Mouse (Mus musculus): ENCODE data around the gene Pskh1. TPM values are rescaled to one million over a fixed set of nuclear protein-coding genes. Genes with fewer than 3 reads are reported as not detected.

Pskh1 gene
- polyA plus RNA-seq, 1 experiment from 2014 or later = 30.4 TPM

- H3K4me1 ChIP-seq (ENCODE audit: control insufficient read depth, insufficient read depth, low read length) = 0 out of 2 replicates have a peak, but pooled peaks cover 2% of the 10 kb centered on the region
- no peak for ATAC-seq (ENCODE audit: insufficient read depth, low FRiP score)
- no peaks in the 10 kb centered on the region for H3K36me3 ChIP-seq (ENCODE audit: control insufficient read depth, insufficient read depth, low read length)
- no peak overlapping the region for H3K4me3 ChIP-seq (replicated peaks; ENCODE audit: low read length)
- no peaks in the 10 kb centered on the region for H3K27me3 ChIP-seq (ENCODE audit: control insufficient read depth, insufficient read depth, low read length)
- H3K4me2 ChIP-seq (ENCODE audit: low read depth, low read length) = no peak overlapping the region
- no peak overlapping the region for H3K27ac ChIP-seq (ENCODE audit: low read length)
- WGBS = 96% methylated on average over 3 of the region's 3 CpGs
- no peak overlapping the region for H3K9ac ChIP-seq (ENCODE audit: low read length)
- no peaks in the 10 kb centered on the region for H3K9me3 ChIP-seq (replicated peaks; ENCODE audit: control insufficient read depth, low read length)
These were observed 31.0 kb downstream of the Pskh1 start for GRCm38 (mm10) chr8:105931271-105931670.

- 87% methylated on average over 11 of the region's 11 CpGs for WGBS
- ATAC-seq (ENCODE audit: insufficient read depth, low FRiP score) = no peak
- no peak overlapping the region for H3K4me2 ChIP-seq (ENCODE audit: low read depth, low read length)
- no peak overlapping the region for H3K9ac ChIP-seq (ENCODE audit: low read length)
- no peak overlapping the region for H3K4me3 ChIP-seq (replicated peaks; ENCODE audit: low read length)
- no peaks in the 10 kb centered on the region for H3K36me3 ChIP-seq (ENCODE audit: control insufficient read depth, insufficient read depth, low read length)
- 0 out of 2 replicates have a peak, but pooled peaks cover 6% of the 10 kb centered on the region for H3K4me1 ChIP-seq (ENCODE audit: control insufficient read depth, insufficient read depth, low read length)
- no peak overlapping the region for H3K27ac ChIP-seq (ENCODE audit: low read length)
- no peaks in the 10 kb centered on the region for H3K9me3 ChIP-seq (replicated peaks; ENCODE audit: control insufficient read depth, low read length)
- no peaks in the 10 kb centered on the region for H3K27me3 ChIP-seq (ENCODE audit: control insufficient read depth, insufficient read depth, low read length)
These were observed 32.3 kb downstream of the Pskh1 start for GRCm38 (mm10) chr8:105932525-105932924.

- H3K9me3 ChIP-seq (replicated peaks; ENCODE audit: control insufficient read depth, low read length) = no peaks in the 10 kb centered on the region
- H3K27ac ChIP-seq (ENCODE audit: low read length) = no peak within 1 kb of the TSS
- H3K4me1 ChIP-seq (ENCODE audit: control insufficient read depth, insufficient read depth, low read length) = 0 out of 2 replicates have a peak, but pooled peaks cover 6% of the 10 kb centered on the region
- no peaks in the 10 kb centered on the region for H3K36me3 ChIP-seq (ENCODE audit: control insufficient read depth, insufficient read depth, low read length)
- H3K9ac ChIP-seq (ENCODE audit: low read length) = no peak within 1 kb of the TSS
- no peak for ATAC-seq (ENCODE audit: insufficient read depth, low FRiP score)
- WGBS = 86% methylated on average over 2 of the region's 2 CpGs
- H3K4me3 ChIP-seq (replicated peaks; ENCODE audit: low read length) = no peak within 1 kb of the TSS
- no peaks in the 10 kb centered on the region for H3K27me3 ChIP-seq (ENCODE audit: control insufficient read depth, insufficient read depth, low read length)
- H3K4me2 ChIP-seq (ENCODE audit: low read depth, low read length) = no peak within 1 kb of the TSS
These were observed 33.5 kb downstream of the Pskh1 start, which contains the start of gene Ctrl for GRCm38 (mm10) chr8:105933762-105934161. TSS of gene Ctrl (minus strand) at chr8:105933862.

GRCm38 (mm10) chr8:105935105-105935504, 34.9 kb downstream of the Pskh1 start:
- no peak overlapping the region for H3K4me3 ChIP-seq (replicated peaks; ENCODE audit: low read length)
- no peak overlapping the region for H3K4me2 ChIP-seq (ENCODE audit: low read depth, low read length)
- 67% methylated on average over 6 of the region's 6 CpGs for WGBS
- H3K4me1 ChIP-seq (ENCODE audit: control insufficient read depth, insufficient read depth, low read length) = 0 out of 2 replicates have a peak, but pooled peaks cover 6% of the 10 kb centered on the region
- no peaks in the 10 kb centered on the region for H3K9me3 ChIP-seq (replicated peaks; ENCODE audit: control insufficient read depth, low read length)
- no peaks in the 10 kb centered on the region for H3K27me3 ChIP-seq (ENCODE audit: control insufficient read depth, insufficient read depth, low read length)
- no peak overlapping the region for H3K27ac ChIP-seq (ENCODE audit: low read length)
- no peak for ATAC-seq (ENCODE audit: insufficient read depth, low FRiP score)
- H3K9ac ChIP-seq (ENCODE audit: low read length) = no peak overlapping the region
- H3K36me3 ChIP-seq (ENCODE audit: control insufficient read depth, insufficient read depth, low read length) = no peaks in the 10 kb centered on the region

GRCm38 (mm10) chr8:105935863-105936603, 35.8 kb downstream of the Pskh1 start:
- Histone ChIP-seq H3K27me3 (ENCODE audit: control insufficient read depth, insufficient read depth, low read length) (no peaks in the 10 kb centered on the region), H3K27ac (ENCODE audit: low read length) (peak overlapping the region; percentile 26; the same call in 1 of the 2 replicates), H3K9ac (ENCODE audit: low read length) (peak overlapping the region; percentile 85), H3K9me3 (replicated peaks; ENCODE audit: control insufficient read depth, low read length) (no peaks in the 10 kb centered on the region), H3K4me1 (ENCODE audit: control insufficient read depth, insufficient read depth, low read length) (0 out of 2 replicates have a peak, but pooled peaks cover 6% of the 10 kb centered on the region), H3K4me3 (replicated peaks; ENCODE audit: low read length) (peak overlapping the region; percentile 71), H3K4me2 (ENCODE audit: low read depth, low read length) (peak overlapping the region; percentile 73), H3K36me3 (ENCODE audit: control insufficient read depth, insufficient read depth, low read length) (no peaks in the 10 kb centered on the region)
- no peak for ATAC-seq (ENCODE audit: insufficient read depth, low FRiP score)
- WGBS = 24% methylated on average over 7 of the region's 7 CpGs

- no peaks in the 10 kb centered on the region for H3K9me3 ChIP-seq (replicated peaks; ENCODE audit: control insufficient read depth, low read length)
- WGBS = under 1% methylated on average over 30 of the region's 30 CpGs
These were observed 36.7 kb downstream of the Pskh1 start for GRCm38 (mm10) chr8:105936866-105937475.

GRCm38 (mm10) chr8:105937496-105938305, 37.5 kb downstream of the Pskh1 start:
- Histone ChIP-seq H3K36me3 (ENCODE audit: control insufficient read depth, insufficient read depth, low read length) (no peaks in the 10 kb centered on the region), H3K9me3 (replicated peaks; ENCODE audit: control insufficient read depth, low read length) (no peaks in the 10 kb centered on the region), H3K27ac (ENCODE audit: low read length) (peak overlapping the region; percentile 79), H3K4me2 (ENCODE audit: low read depth, low read length) (peak overlapping the region; percentile 73), H3K9ac (ENCODE audit: low read length) (peak overlapping the region; percentile 85), H3K27me3 (ENCODE audit: control insufficient read depth, insufficient read depth, low read length) (no peaks in the 10 kb centered on the region), H3K4me1 (ENCODE audit: control insufficient read depth, insufficient read depth, low read length) (0 out of 2 replicates have a peak, but pooled peaks cover 6% of the 10 kb centered on the region), H3K4me3 (replicated peaks; ENCODE audit: low read length) (peak overlapping the region; percentile 71)
- under 1% methylated on average over 33 of the region's 33 CpGs for WGBS
- ATAC-seq (ENCODE audit: insufficient read depth, low FRiP score) = peak; percentile 9; the same call in 1 of the 2 replicates

More at GRCm38 (mm10) chr8:105936866-105937475, 36.7 kb downstream of the Pskh1 start:
- no peaks in the 10 kb centered on the region for H3K27me3 ChIP-seq (ENCODE audit: control insufficient read depth, insufficient read depth, low read length)
- H3K4me1 ChIP-seq (ENCODE audit: control insufficient read depth, insufficient read depth, low read length) = 0 out of 2 replicates have a peak, but pooled peaks cover 6% of the 10 kb centered on the region
- peak overlapping the region; percentile 79 for H3K27ac ChIP-seq (ENCODE audit: low read length)
- peak overlapping the region; percentile 73 for H3K4me2 ChIP-seq (ENCODE audit: low read depth, low read length)
- no peaks in the 10 kb centered on the region for H3K36me3 ChIP-seq (ENCODE audit: control insufficient read depth, insufficient read depth, low read length)
- peak overlapping the region; percentile 85 for H3K9ac ChIP-seq (ENCODE audit: low read length)
- peak overlapping the region; percentile 71 for H3K4me3 ChIP-seq (replicated peaks; ENCODE audit: low read length)
- peak; percentile 91 for ATAC-seq (ENCODE audit: insufficient read depth, low FRiP score)

- 13% methylated on average over 4 of the region's 4 CpGs for WGBS
- Histone ChIP-seq H3K9me3 (replicated peaks; ENCODE audit: control insufficient read depth, low read length) (no peaks in the 10 kb centered on the region), H3K4me3 (replicated peaks; ENCODE audit: low read length) (peak within 1 kb of the TSS; percentile 71), H3K4me2 (ENCODE audit: low read depth, low read length) (peak within 1 kb of the TSS; percentile 73), H3K27me3 (ENCODE audit: control insufficient read depth, insufficient read depth, low read length) (no peaks in the 10 kb centered on the region), H3K36me3 (ENCODE audit: control insufficient read depth, insufficient read depth, low read length) (no peaks in the 10 kb centered on the region), H3K4me1 (ENCODE audit: control insufficient read depth, insufficient read depth, low read length) (0 out of 2 replicates have a peak, but pooled peaks cover 6% of the 10 kb centered on the region), H3K9ac (ENCODE audit: low read length) (peak within 1 kb of the TSS; percentile 85), H3K27ac (ENCODE audit: low read length) (peak within 1 kb of the TSS; percentile 79)
- no peak for ATAC-seq (ENCODE audit: insufficient read depth, low FRiP score)
These were observed 38.0 kb downstream of the Pskh1 start, which contains the start of gene Psmb10 for GRCm38 (mm10) chr8:105938306-105938669. TSS of gene Psmb10 (minus strand) at chr8:105938444.

Measured in stomach, embryonic 16.5 days (tissue).